Mouse (Mus musculus): Measurements from ENCODE around the gene Sh3bp1. TPM values are rescaled to one million over a fixed set of nuclear protein-coding genes. Genes with fewer than 3 reads are reported as not detected.

Sh3bp1 gene
- total and polyA plus RNA-seq, 2 experiments from 2014 or later, result 5.5 to 6.2 TPM

DNA sequence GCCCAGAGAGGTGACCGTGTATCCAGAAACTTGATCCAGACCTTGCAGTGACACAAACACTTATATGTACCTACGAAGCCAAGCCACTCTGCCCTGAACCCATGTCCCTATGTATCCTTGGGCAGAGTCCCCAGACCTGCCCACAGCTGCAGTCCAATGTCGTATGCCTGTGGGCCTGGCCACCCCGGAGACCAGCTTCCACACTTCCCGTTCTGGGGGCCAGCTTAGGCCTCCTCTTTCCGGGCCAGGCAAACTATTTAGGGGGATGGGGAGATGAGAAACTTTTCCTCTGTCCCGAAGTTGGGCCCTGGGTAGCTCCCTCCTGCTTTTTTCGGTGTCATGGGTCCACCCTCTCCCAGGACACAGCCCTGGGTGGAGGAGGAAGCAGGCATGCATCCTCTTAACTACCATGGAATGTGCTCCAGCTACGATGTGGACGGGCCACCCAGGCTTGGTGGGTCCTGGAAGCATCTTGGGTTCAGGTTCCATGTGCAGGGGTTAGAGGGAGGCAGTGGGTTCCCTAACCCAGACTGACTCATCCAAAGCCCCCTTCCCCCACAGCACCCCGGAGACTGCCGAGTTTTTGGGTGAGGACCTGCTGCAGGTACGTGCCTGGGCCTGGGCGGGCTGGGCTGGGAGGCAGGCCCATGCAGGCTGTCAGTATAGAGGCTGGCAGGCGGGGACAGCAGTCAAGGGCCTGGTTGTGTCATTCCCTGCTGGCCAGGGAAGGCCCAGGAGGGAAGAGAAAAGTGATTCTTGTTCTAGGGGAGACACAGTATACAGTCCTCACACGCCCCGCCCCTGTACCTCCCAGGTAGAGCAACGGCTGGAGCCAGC lies 1.2 kb downstream of the Sh3bp1 start:
- 35% methylated on average over 18 of the region's 18 CpGs for WGBS
- H3K36me3 ChIP-seq (ENCODE audit: insufficient read depth, low read length), result no peaks in the 10 kb centered on the region
- H3K9ac ChIP-seq (replicated peaks; ENCODE audit: low read length), result peak overlapping the region; percentile 37; the same call in 1 of the 2 replicates
- TF ChIP-seq CTCF (IDR thresholded peaks at IDR 0.05; ENCODE audit: low read depth), result no peak
- 0 out of 2 replicates have a peak, but pooled peaks cover 3% of the 10 kb centered on the region for H3K27me3 ChIP-seq (ENCODE audit: insufficient read depth, low read length)
- no peaks in the 10 kb centered on the region for H3K9me3 ChIP-seq (ENCODE audit: low read length)
- peak overlapping the region; percentile 39 for H3K4me3 ChIP-seq (ENCODE audit: low read length)
- H3K27ac ChIP-seq, result no peak overlapping the region
- H3K4me2 ChIP-seq (ENCODE audit: low read depth, low read length), result peak overlapping the region; percentile 67
- peaks cover 10% of the 10 kb centered on the region; the same call in 1 of the 2 replicates for H3K4me1 ChIP-seq (ENCODE audit: insufficient read depth, low read length)
- no peak for ATAC-seq
- no peak for DNase-seq (ENCODE audit: low spot score)

DNA sequence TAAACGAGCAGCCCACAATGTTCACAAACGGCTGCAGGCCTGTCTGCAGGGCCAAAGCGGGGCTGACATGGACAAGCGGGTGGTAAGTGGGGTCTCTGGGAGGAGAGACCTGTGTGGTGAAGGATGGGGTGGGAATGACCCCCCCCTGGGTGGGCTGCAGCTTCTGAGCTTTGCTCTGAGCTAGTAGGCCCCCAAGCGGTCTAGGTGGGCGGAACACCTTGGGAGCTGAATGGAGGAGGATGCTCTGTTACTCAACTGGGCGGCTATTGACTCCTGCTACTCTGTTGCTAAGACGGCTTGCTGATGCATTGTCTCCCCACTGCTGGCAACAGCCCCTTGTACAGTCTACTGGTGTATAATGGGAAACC lies 1.8 kb downstream of the Sh3bp1 start:
- ATAC-seq, result no peak
- no peak overlapping the region for H3K4me2 ChIP-seq (ENCODE audit: low read depth, low read length)
- 46% methylated on average over 8 of the region's 8 CpGs for WGBS

DNA sequence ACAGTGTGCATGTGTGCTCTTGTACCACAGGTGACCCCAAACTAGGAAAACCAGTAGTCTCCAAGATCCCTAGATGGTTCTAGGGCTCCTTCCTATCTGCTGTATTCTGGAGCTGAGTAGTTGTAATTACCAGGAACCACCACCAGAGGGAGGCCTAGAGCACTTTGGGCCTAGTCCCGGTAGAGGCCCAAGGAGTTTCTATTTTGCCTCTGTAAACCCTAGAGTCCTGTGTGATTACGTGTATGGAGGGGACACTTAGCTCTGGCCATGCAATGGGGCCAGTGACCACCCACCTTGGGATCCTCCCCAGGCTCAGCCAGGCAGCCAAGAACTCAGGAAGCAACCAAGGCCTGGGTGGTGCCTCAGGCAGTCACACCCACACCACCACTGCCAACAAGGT lies 3.7 kb downstream of the Sh3bp1 start:
- peak; percentile 93 for TF ChIP-seq CTCF (IDR thresholded peaks at IDR 0.05; ENCODE audit: low read depth)

More for the DNA sequence above, 1.8 kb downstream of the Sh3bp1 start:
- peak; percentile 33; the same call in 1 of the 2 replicates for TF ChIP-seq CTCF (IDR thresholded peaks at IDR 0.05; ENCODE audit: low read depth)
- no peak overlapping the region for H3K27ac ChIP-seq
- H3K4me1 ChIP-seq (ENCODE audit: insufficient read depth, low read length), result peaks cover 10% of the 10 kb centered on the region; the same call in 1 of the 2 replicates
- 0 out of 2 replicates have a peak, but pooled peaks cover 3% of the 10 kb centered on the region for H3K27me3 ChIP-seq (ENCODE audit: insufficient read depth, low read length)
- H3K9ac ChIP-seq (replicated peaks; ENCODE audit: low read length), result no peak overlapping the region
- no peak overlapping the region for H3K4me3 ChIP-seq (ENCODE audit: low read length)
- no peaks in the 10 kb centered on the region for H3K36me3 ChIP-seq (ENCODE audit: insufficient read depth, low read length)
- no peak for DNase-seq (ENCODE audit: low spot score)
- H3K9me3 ChIP-seq (ENCODE audit: low read length), result no peaks in the 10 kb centered on the region

DNA sequence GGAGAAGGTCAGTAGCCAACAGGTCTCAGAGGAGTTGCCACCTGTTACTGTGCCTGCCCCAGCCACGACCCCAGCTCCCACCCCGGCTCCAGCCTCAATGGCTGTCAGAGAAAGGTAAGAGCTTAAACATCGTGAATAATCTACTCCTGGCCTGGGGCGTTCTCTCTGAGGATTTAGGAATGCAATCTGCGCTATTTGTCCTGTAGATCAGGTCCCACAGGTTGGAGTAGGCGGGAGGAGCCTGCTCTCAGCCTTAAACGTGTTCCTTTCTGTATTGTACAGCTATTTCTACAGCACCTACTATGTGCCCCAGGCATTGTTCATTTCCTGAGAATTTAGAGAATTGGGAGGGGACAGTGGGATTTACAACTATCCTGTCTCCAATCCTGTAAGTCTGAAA lies 8.8 kb downstream of the Sh3bp1 start:
- Histone ChIP-seq H3K27me3 (ENCODE audit: insufficient read depth, low read length) (no peaks in the 10 kb centered on the region), H3K4me3 (ENCODE audit: low read length) (no peak overlapping the region), H3K36me3 (ENCODE audit: insufficient read depth, low read length) (no peaks in the 10 kb centered on the region; the same call in 1 of the 2 replicates), H3K9ac (replicated peaks; ENCODE audit: low read length) (no peak overlapping the region), H3K4me2 (ENCODE audit: low read depth, low read length) (no peak overlapping the region), H3K27ac (no peak overlapping the region), H3K9me3 (ENCODE audit: low read length) (no peaks in the 10 kb centered on the region), H3K4me1 (ENCODE audit: insufficient read depth, low read length) (0 out of 2 replicates have a peak, but pooled peaks cover 3% of the 10 kb centered on the region)
- WGBS, result 89% methylated on average over 7 of the region's 7 CpGs
- no peak for TF ChIP-seq CTCF (IDR thresholded peaks at IDR 0.05; ENCODE audit: low read depth)
- DNase-seq (ENCODE audit: low spot score), result no peak
- ATAC-seq, result no peak

More for the DNA sequence above, 3.7 kb downstream of the Sh3bp1 start:
- H3K27ac ChIP-seq, result no peak overlapping the region
- 0 out of 2 replicates have a peak, but pooled peaks cover 3% of the 10 kb centered on the region for H3K27me3 ChIP-seq (ENCODE audit: insufficient read depth, low read length)
- WGBS, result 5% methylated on average over 2 of the region's 2 CpGs
- H3K4me1 ChIP-seq (ENCODE audit: insufficient read depth, low read length), result peaks cover 10% of the 10 kb centered on the region; the same call in 1 of the 2 replicates
- H3K36me3 ChIP-seq (ENCODE audit: insufficient read depth, low read length), result no peaks in the 10 kb centered on the region; the same call in 1 of the 2 replicates
- H3K4me2 ChIP-seq (ENCODE audit: low read depth, low read length), result no peak overlapping the region
- H3K9me3 ChIP-seq (ENCODE audit: low read length), result no peaks in the 10 kb centered on the region
- ATAC-seq (peak; percentile 47; the same call in 1 of the 2 replicates), DNase-seq (ENCODE audit: low spot score) (peak; percentile 87)
- no peak overlapping the region for H3K4me3 ChIP-seq (ENCODE audit: low read length)
- H3K9ac ChIP-seq (replicated peaks; ENCODE audit: low read length), result no peak overlapping the region

DNA sequence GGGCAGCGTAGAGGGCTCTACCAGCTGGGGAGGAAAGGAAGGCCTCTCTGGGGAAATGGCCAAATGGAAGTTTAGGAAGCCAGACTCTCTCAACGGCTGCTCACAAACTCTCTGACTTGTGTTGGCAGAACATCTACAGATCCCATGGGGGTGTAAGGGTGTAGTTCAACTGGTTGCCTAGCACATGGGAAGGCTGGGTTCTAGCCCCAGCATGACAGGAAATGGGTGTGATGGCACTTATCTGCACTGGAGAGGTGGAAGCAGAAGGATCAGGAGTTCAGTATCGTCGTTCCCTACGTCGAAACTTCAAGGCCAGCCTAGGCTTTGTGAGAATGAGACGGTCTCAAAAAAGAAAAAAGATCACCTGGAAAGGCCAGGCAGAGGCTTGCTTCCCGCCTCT lies 9.4 kb downstream of the Sh3bp1 start:
- WGBS, result 91% methylated on average over 8 of the region's 8 CpGs

DNA sequence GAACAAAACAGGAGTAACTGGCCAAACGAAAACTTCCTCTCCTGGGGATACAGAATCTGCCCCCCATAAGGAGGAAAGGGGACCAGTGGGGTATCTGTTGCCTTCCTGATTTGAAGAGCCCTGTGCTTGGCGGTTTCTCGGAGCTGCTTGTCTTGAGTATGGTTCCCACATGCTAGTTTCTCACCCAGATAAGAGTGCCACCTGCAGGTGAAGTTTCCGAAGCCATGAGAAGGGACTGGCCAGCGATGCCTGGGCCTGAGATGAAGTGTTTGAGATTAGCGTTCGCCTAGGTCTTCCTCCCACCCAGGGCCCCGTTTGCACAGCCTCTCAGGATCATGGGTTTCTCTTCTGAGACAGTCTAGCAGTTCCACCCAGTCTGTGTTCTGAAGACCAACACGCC lies 12.5 kb downstream of the Sh3bp1 start:
- WGBS, result 33% methylated on average over 9 of the region's 9 CpGs
- peak; percentile 73 for TF ChIP-seq CTCF (IDR thresholded peaks at IDR 0.05; ENCODE audit: low read depth)
- H3K9ac ChIP-seq (replicated peaks; ENCODE audit: low read length), result no peak overlapping the region; the same call in 1 of the 2 replicates

More for the DNA sequence above, 9.4 kb downstream of the Sh3bp1 start:
- no peak overlapping the region for H3K9ac ChIP-seq (replicated peaks; ENCODE audit: low read length)
- H3K4me2 ChIP-seq (ENCODE audit: low read depth, low read length), result no peak overlapping the region
- H3K9me3 ChIP-seq (ENCODE audit: low read length), result no peaks in the 10 kb centered on the region
- no peak for DNase-seq (ENCODE audit: low spot score)
- no peak for ATAC-seq
- no peak for TF ChIP-seq CTCF (IDR thresholded peaks at IDR 0.05; ENCODE audit: low read depth)
- no peak overlapping the region for H3K27ac ChIP-seq
- H3K4me1 ChIP-seq (ENCODE audit: insufficient read depth, low read length), result 0 out of 2 replicates have a peak, but pooled peaks cover 3% of the 10 kb centered on the region
- no peaks in the 10 kb centered on the region for H3K27me3 ChIP-seq (ENCODE audit: insufficient read depth, low read length)
- no peaks in the 10 kb centered on the region; the same call in 1 of the 2 replicates for H3K36me3 ChIP-seq (ENCODE audit: insufficient read depth, low read length)
- no peak overlapping the region for H3K4me3 ChIP-seq (ENCODE audit: low read length)

More for the DNA sequence above, 12.5 kb downstream of the Sh3bp1 start:
- no peak overlapping the region for H3K4me3 ChIP-seq (ENCODE audit: low read length)
- H3K36me3 ChIP-seq (ENCODE audit: insufficient read depth, low read length), result no peaks in the 10 kb centered on the region; the same call in 1 of the 2 replicates
- no peak for ATAC-seq
- H3K9me3 ChIP-seq (ENCODE audit: low read length), result no peaks in the 10 kb centered on the region
- H3K4me2 ChIP-seq (ENCODE audit: low read depth, low read length), result no peak overlapping the region
- H3K4me1 ChIP-seq (ENCODE audit: insufficient read depth, low read length), result peaks cover 20% of the 10 kb centered on the region
- peak; percentile 65 for DNase-seq (ENCODE audit: low spot score)
- no peak overlapping the region for H3K27ac ChIP-seq
- H3K27me3 ChIP-seq (ENCODE audit: insufficient read depth, low read length), result no peaks in the 10 kb centered on the region
